Mouse (Mus musculus) adrenal gland, postnatal 14 days (tissue): ENCODE results near the gene Gtf2i. TPM values are rescaled to one million over a fixed set of nuclear protein-coding genes. Genes with fewer than 3 reads are reported as not detected.

Experiments used
- DNase-seq: peaks from one replicate; pipeline ENCODE4 v3.0.0; 2021; ENCODE audit warnings: mixed read lengths
- total RNA-seq: library from RNA; stranded (reverse); gene quantifications from 2 replicates; pipeline ENCODE4 v1.2.3, GENCODE M21; 2021

Gene Gtf2i
- total RNA-seq, 1 experiment from 2014 or later = 231 TPM

GRCm38 (mm10) chr5:134243661-134244436 lies 70.7 kb downstream of the Gtf2i start:
- no peak for DNase-seq

- DNase-seq = no peak
These were observed 72.7 kb downstream of the Gtf2i start for GRCm38 (mm10) chr5:134241831-134242230.

GRCm38 (mm10) chr5:134237936-134238760 lies 76.4 kb downstream of the Gtf2i start:
- no peak for DNase-seq

- DNase-seq = no peak
These were observed 77.1 kb downstream of the Gtf2i start for GRCm38 (mm10) chr5:134237508-134237907.

- DNase-seq = peak; percentile 22
These were observed 77.8 kb downstream of the Gtf2i start for GRCm38 (mm10) chr5:134236796-134237195.

- DNase-seq = no peak
These were observed 78.3 kb downstream of the Gtf2i start for GRCm38 (mm10) chr5:134236241-134236640.

GRCm38 (mm10) chr5:134235111-134235510 lies 79.4 kb downstream of the Gtf2i start:
- DNase-seq = peak; percentile 73

- DNase-seq = peak; percentile 29
These were observed 80.4 kb downstream of the Gtf2i start for GRCm38 (mm10) chr5:134234205-134234604.

- DNase-seq = no peak
These were observed 81.3 kb downstream of the Gtf2i start for GRCm38 (mm10) chr5:134233244-134233651.

GRCm38 (mm10) chr5:134232568-134232967 lies 82.0 kb downstream of the Gtf2i start:
- peak; percentile 54 for DNase-seq

GRCm38 (mm10) chr5:134232111-134232510 lies 82.4 kb downstream of the Gtf2i start:
- DNase-seq = peak; percentile 56

- peak; percentile 33 for DNase-seq
These were observed 83.2 kb downstream of the Gtf2i start for GRCm38 (mm10) chr5:134231376-134231775.

- DNase-seq = peak; percentile 23
These were observed 85.2 kb downstream of the Gtf2i start, which contains the start of gene Ncf1 for GRCm38 (mm10) chr5:134229391-134229790. Gene Ncf1, minus strand, starts transcription at chr5:134229625.

GRCm38 (mm10) chr5:134228249-134228638 lies 86.3 kb downstream of the Gtf2i start:
- no peak for DNase-seq

- DNase-seq = peak; percentile 52
These were observed 86.8 kb downstream of the Gtf2i start for GRCm38 (mm10) chr5:134227574-134228248.

- DNase-seq = no peak
These were observed 87.6 kb downstream of the Gtf2i start for GRCm38 (mm10) chr5:134226946-134227345.

GRCm38 (mm10) chr5:134225110-134225901 lies 89.3 kb downstream of the Gtf2i start:
- no peak for DNase-seq

- no peak for DNase-seq
These were observed 92.8 kb downstream of the Gtf2i start for GRCm38 (mm10) chr5:134221708-134222150.

- peak; percentile 55 for DNase-seq
These were observed 93.3 kb downstream of the Gtf2i start for GRCm38 (mm10) chr5:134221278-134221677.

- DNase-seq = no peak
These were observed 96.7 kb downstream of the Gtf2i start for GRCm38 (mm10) chr5:134217900-134218299.

GRCm38 (mm10) chr5:134214021-134214806 lies 100.3 kb downstream of the Gtf2i start:
- no peak for DNase-seq
